Mouse (Mus musculus) monocyte, adult 2 months (primary cell): ENCODE results near the gene Adcy9.

Source experiments
- DNase-seq, 2 experiments: peaks; one replicate each; pipeline ENCODE4 v3.0.0; 2022; ENCODE audit warnings: low spot score in 2 of 2, low read depth in 1 of 2

The Adcy9 gene

GRCm38 (mm10) chr16:4333371-4333770, 86.9 kb downstream of the Adcy9 start:
- no peak for DNase-seq

GRCm38 (mm10) chr16:4327081-4327480, 93.2 kb downstream of the Adcy9 start:
- DNase-seq = no peak

GRCm38 (mm10) chr16:4325801-4326200, 94.5 kb downstream of the Adcy9 start:
- DNase-seq = no peak

GRCm38 (mm10) chr16:4324967-4325366, 95.3 kb downstream of the Adcy9 start:
- DNase-seq = no peak

GRCm38 (mm10) chr16:4320856-4321255, 99.4 kb downstream of the Adcy9 start:
- no peak for DNase-seq

GRCm38 (mm10) chr16:4318001-4318526, 102.2 kb downstream of the Adcy9 start:
- no peak for DNase-seq

- peak; percentile 39 to 59 for DNase-seq
Observed at GRCm38 (mm10) chr16:4316094-4316474, 104.2 kb downstream of the Adcy9 start.

- no peak for DNase-seq
Observed at GRCm38 (mm10) chr16:4315352-4316093, 104.8 kb downstream of the Adcy9 start.

GRCm38 (mm10) chr16:4314891-4315290, 105.4 kb downstream of the Adcy9 start:
- no peak for DNase-seq

GRCm38 (mm10) chr16:4312018-4312417, 108.3 kb downstream of the Adcy9 start:
- DNase-seq = no peak

- DNase-seq = no peak
Observed at GRCm38 (mm10) chr16:4311608-4312007, 108.7 kb downstream of the Adcy9 start.

GRCm38 (mm10) chr16:4307795-4308194, 112.5 kb downstream of the Adcy9 start:
- DNase-seq = no peak

- DNase-seq = no peak
Observed at GRCm38 (mm10) chr16:4304176-4304922, 115.9 kb downstream of the Adcy9 start.

GRCm38 (mm10) chr16:4303554-4303953, 116.7 kb downstream of the Adcy9 start:
- no peak for DNase-seq

- no peak for DNase-seq
Observed at GRCm38 (mm10) chr16:4300280-4300679, 120.0 kb downstream of the Adcy9 start.

GRCm38 (mm10) chr16:4293259-4293658, 127.0 kb downstream of the Adcy9 start:
- DNase-seq = no peak

GRCm38 (mm10) chr16:4289507-4289906, 130.8 kb downstream of the Adcy9 start:
- no peak for DNase-seq

GRCm38 (mm10) chr16:4286593-4286992, 133.7 kb downstream of the Adcy9 start:
- DNase-seq = no peak

- no peak for DNase-seq
Observed at GRCm38 (mm10) chr16:4285257-4285656, 135.0 kb downstream of the Adcy9 start.

GRCm38 (mm10) chr16:4283267-4283851, 136.9 kb downstream of the Adcy9 start:
- DNase-seq = no peak

GRCm38 (mm10) chr16:4281470-4281869, 138.8 kb downstream of the Adcy9 start:
- DNase-seq = no peak

- no peak for DNase-seq
Observed at GRCm38 (mm10) chr16:4280949-4281348, 139.3 kb downstream of the Adcy9 start.
